Mouse (Mus musculus): ENCODE results near the gene Fgfr2.

The Fgfr2 gene

GRCm38 (mm10) chr7:130890871-130891270 lies 2232.3 kb downstream of the Fgfr2 start:
- in situ Hi-C loops (cut with MboI; ENCODE audit: unreplicated experiment in 2 of 2), result no loop called here

DNA sequence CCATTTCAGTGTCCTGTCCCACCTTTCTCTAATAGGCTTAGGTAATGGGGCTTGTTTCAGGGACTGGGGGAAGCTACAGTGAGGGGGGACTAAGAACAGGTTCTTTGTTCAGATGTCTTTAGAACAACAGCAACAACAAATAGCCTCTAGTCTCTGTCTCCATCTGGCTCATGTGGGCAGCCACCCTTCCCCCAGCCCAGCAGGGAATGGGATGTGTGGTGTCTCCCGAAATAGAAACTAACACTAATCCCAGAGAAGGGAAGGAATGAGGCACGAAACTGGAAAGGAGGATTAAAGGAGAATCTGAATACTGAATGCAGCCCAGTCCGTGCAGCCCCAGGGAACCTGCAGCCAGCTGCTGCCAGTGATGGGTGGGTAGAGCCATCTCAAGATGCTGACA lies 2235.2 kb downstream of the Fgfr2 start:
- in situ Hi-C loops (cut with MboI; ENCODE audit: unreplicated experiment in 2 of 2), result no loop called here

DNA sequence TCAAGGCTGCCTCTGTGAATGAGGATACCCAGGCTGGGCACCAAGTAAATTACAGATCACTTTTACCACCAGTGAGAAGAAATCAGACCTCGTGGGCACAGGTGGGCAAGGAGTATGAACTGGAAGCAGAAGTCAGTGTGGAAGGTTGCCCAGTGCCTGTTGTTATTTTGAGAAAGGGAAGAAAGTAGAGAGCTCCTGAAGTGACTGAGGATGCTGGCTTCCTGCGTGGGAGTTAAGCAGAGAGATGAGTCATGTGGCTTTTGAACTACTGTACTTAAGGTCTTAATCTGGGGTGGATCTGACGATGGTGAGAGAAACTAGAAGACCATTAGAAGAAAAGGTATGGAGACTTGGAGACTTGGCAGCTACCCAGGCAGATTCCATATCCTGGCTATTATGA lies 2236.9 kb downstream of the Fgfr2 start:
- in situ Hi-C loops (cut with MboI; ENCODE audit: unreplicated experiment in 2 of 2), result no loop called here

DNA sequence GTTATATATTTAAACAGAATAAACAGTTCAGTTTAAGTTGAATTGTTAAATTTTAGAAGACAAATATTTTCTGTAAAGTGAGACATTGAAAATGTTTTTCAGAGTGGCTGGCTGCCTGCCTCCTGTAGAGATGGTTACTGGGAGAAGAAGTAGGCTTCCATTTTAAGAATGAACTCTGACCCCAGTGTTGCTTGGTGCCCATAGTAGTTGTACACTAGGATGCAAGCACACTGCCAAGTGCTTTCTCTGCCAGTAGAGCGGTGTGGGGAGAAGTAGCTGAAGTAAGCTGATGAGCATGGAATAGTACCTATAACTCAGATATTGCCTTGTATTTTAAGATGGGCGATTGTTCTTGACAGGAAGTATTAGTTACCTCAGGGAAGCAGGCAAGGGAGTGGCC lies 2239.0 kb downstream of the Fgfr2 start:
- in situ Hi-C loops (cut with MboI; ENCODE audit: unreplicated experiment in 2 of 2), result no loop called here

DNA sequence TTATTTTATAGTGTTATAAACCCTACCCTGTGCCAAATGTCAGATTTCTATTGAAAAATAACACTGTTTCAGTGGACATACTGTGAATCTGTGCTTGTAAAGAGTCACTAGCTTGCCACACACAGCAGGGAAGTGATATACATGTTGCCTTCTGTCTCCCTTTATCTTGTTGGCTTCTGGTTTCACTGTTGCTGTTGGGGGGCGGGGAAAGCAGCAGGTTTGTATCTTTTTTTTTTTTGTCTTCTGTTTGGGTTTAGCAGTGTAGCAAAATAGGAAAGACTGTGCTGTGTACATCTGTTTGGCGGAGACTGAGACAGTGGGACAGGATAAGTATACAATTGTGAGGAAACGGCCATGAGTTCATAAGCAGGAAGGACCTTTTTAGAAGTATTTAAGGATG lies 2255.9 kb downstream of the Fgfr2 start:
- in situ Hi-C loops (cut with MboI; ENCODE audit: unreplicated experiment in 2 of 2), result loop anchor here in 1 of 2 experiments (25.0 kb wide), 1 partner anchor 330 kb away; no protein-coding TSS in a partner anchor

- in situ Hi-C loops (cut with MboI; ENCODE audit: unreplicated experiment in 2 of 2), result loop anchor here in 1 of 2 experiments (25.0 kb wide), 1 partner anchor 329 kb away; no protein-coding TSS in a partner anchor
Measured at GRCm38 (mm10) chr7:130866640-130867039, 2256.5 kb downstream of the Fgfr2 start.

DNA sequence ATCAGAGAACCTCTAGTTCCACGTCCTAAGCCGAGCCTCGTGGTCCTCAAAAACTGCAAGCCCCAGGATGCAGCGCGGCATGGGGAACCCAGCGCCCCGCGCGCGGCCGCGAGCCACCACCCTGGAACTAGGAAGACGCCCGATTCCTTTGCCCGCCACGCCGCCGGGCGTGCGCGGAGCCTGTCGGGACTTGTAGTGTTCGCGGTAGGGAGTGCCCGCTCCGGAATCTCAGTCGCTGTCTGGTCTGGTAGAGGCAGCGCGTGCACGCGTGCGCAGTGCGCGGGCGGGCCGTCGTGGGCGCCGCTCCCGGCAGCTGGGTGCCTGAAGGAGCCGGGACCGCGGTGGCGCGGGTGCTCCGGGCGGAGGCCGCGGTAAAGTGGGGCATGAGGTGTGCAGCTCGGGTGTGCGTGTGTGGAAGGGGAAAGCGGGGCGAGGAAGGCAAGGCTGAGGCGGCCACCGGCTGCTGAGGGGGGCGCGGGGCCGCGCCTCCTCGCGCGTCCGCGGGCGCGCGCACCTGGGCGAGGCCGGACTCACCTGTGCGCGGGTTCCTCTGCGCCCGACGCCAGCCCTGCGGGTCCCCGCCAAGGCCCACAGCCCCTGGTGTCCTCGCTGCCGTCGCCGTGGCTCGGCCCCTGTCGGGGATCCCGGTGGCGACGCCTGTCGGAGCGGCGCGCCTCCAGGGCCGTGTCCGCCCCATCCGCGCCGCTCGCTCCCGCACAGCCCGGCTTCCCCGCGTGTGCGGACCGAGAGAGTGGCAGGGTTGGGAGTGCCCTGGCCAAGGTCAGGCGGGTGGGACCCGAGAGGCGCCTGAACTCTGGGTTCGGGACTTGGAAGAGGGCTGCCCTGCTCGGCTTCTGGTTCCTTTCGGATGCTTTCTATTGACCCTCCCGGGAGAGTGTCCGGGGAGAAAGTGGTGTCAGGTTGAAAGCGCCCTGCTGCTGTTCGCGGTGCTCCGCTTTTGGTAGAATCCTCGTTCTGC lies 2257.2 kb downstream of the Fgfr2 start, which contains the start of gene Plekha1:
TSS of gene Plekha1 (plus strand) at position 144 of the 979 bp plus-strand sequence.
- in situ Hi-C loops (cut with MboI; ENCODE audit: unreplicated experiment in 2 of 2), result loop anchor here in 1 of 2 experiments (25.0 kb wide), 1 partner anchor 329 kb away; no protein-coding TSS in a partner anchor

GRCm38 (mm10) chr7:130864711-130865110 lies 2258.4 kb downstream of the Fgfr2 start:
- in situ Hi-C loops (cut with MboI; ENCODE audit: unreplicated experiment in 2 of 2), result loop anchor here in 1 of 2 experiments (25.0 kb wide), 1 partner anchor 327 kb away; no protein-coding TSS in a partner anchor

GRCm38 (mm10) chr7:130862501-130862900 lies 2260.6 kb downstream of the Fgfr2 start:
- in situ Hi-C loops (cut with MboI; ENCODE audit: unreplicated experiment in 2 of 2), result loop anchor here in 1 of 2 experiments (25.0 kb wide), 1 partner anchor 325 kb away; no protein-coding TSS in a partner anchor

- in situ Hi-C loops (cut with MboI; ENCODE audit: unreplicated experiment in 2 of 2), result loop anchor here in 1 of 2 experiments (25.0 kb wide), 1 partner anchor 323 kb away; no protein-coding TSS in a partner anchor
Measured at GRCm38 (mm10) chr7:130860721-130861142, 2262.4 kb downstream of the Fgfr2 start.

GRCm38 (mm10) chr7:130859926-130860325 lies 2263.2 kb downstream of the Fgfr2 start:
- in situ Hi-C loops (cut with MboI; ENCODE audit: unreplicated experiment in 2 of 2), result loop anchor here in 1 of 2 experiments (25.0 kb wide), 1 partner anchor 323 kb away; no protein-coding TSS in a partner anchor

DNA sequence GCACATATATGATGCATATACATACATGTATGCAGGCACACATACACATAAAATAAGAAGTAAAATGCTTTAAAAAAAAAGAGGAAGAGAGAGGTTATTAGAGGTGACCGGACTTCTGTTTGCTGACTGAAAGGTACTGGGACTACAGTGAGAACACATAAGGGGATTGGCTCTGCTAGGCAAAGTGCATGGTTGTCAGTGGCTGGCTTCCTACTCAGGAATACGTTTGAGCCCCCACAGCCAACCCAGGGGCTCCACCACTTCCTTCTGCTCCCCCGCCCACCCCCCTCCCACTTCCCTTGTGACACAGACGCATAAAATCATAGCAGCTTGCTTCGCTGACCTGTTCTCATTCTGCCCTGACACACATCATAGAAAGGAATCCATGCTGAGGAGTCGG lies 2265.2 kb downstream of the Fgfr2 start:
- in situ Hi-C loops (cut with MboI; ENCODE audit: unreplicated experiment in 2 of 2), result loop anchor here in 1 of 2 experiments (25.0 kb wide), 1 partner anchor 321 kb away; no protein-coding TSS in a partner anchor

- in situ Hi-C loops (cut with MboI; ENCODE audit: unreplicated experiment in 2 of 2), result loop anchor here in 1 of 2 experiments (25.0 kb wide), 1 partner anchor 318 kb away; no protein-coding TSS in a partner anchor
Measured at GRCm38 (mm10) chr7:130855681-130856080, 2267.5 kb downstream of the Fgfr2 start.

DNA sequence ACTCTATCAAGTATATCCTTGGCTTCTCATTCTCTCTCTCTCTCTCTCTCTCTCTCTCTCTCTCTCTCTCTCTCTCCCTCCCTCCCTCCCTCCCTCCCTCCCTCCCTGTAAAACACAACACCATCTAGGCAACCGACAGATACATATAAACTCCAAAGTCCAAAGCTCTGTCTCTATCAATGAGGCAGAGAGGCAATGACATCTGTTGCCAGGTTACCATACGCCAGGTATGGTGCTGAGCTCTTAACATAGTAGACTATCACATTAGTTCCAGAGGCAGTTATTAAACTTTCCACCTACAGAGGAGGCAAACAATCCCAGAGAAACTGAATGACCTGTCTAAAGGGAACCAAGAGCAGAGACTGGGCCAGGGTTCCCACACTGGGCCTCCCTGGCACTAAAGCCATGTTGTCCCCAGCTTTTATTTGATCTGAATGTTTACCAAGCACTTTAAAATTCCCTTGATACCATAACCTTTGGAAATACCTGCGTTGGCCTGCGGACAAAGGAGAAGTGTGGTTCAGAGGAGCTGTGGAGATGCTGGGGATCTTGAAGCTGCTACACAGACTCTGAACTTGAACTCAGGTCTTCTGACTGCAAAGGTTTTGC lies 2268.4 kb downstream of the Fgfr2 start:
- in situ Hi-C loops (cut with MboI; ENCODE audit: unreplicated experiment in 2 of 2), result loop anchor here in 1 of 2 experiments (25.0 kb wide), 1 partner anchor 317 kb away; no protein-coding TSS in a partner anchor

- in situ Hi-C loops (cut with MboI; ENCODE audit: unreplicated experiment in 2 of 2), result no loop called here
Measured at GRCm38 (mm10) chr7:130847164-130847718, 2275.9 kb downstream of the Fgfr2 start.

DNA sequence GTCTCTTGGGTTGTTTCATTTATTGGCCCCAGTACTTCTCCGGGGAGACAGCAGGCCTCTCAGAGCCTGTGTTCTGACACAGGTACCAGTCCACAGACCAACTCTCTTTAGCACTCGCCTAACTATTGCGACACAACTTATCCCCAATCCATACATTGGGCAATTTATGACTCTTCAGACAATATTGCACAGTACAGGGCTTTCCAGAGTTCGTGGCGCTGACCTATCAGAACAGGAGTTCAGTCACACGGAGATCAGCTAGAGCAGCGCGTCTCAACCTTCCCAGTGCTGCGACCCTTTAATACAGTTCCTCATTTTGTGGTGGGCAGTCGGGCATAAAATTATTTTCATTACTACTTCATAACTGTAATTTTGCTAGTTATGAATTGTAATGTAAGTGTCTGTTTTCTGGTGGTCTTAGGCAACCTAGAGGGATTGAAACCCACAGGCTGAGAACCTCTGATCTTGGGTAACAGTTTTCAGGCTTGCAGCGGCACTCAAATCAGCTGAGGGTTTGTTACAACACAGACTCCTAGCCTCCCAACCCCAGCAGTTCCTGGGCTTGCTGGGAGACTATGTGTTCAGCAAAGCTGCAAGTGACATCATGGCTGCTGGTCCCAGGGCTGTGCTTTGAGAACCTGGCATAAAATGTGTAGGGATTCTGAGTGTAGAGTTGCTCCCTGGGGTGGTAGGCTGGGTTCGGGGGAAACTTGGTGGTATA lies 2283.6 kb downstream of the Fgfr2 start:
- in situ Hi-C loops (cut with MboI; ENCODE audit: unreplicated experiment in 2 of 2), result no loop called here

GRCm38 (mm10) chr7:130838658-130839025 lies 2284.5 kb downstream of the Fgfr2 start:
- in situ Hi-C loops (cut with MboI; ENCODE audit: unreplicated experiment in 2 of 2), result no loop called here

DNA sequence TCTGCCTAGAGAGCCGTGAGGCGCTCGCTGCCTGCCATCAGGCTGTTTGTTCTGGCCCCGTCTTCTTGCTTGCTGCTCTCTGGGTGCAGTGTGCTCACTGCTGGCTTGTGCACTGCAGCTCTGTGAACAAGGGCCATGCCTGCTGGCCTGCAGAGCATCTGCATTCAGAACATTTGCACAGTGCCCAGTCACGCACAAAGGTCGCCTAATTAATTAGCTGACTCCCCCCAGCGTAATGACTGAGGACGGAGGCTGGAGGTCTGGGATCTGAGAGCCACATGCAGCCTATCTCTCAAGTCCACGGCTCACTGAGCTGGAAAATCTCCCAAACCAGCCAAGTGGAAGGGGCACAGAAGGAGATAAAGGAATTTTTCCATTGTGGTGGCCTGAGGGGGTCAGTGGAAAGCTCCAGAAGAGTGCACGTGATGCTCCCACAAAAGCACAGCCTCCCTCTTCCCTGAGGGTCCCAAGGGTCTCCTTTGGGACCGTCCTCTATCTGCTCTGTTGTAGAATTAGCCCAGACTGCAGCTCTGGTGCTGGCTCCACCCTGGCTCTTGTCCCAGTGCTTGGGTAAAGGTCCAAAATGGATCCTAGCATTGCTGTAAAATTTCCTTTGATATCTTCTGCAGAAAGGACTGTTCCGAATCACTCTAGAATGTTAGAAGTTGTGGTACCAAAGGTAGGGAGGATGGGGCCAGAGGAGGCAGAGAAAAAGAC lies 2285.1 kb downstream of the Fgfr2 start:
- in situ Hi-C loops (cut with MboI; ENCODE audit: unreplicated experiment in 2 of 2), result no loop called here

DNA sequence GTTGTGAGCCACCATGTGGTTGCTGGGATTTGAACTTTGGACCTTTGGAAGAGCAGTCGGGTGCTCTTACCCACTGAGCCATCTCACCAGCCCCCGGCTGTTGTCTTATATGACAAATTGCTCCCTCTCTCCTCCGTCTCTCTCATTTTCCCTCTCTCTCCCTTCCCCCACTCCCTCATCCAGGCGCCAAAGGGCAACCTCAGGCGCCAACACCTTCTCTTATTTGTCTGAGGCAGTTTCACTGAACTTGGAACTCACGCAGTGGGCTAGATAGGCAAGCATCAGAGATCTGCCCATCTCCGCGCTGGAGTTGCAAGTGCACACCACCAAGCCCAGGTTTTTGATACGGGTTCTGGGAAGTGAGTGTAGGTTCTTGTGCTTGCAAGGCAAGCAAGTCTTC lies 2287.1 kb downstream of the Fgfr2 start:
- in situ Hi-C loops (cut with MboI; ENCODE audit: unreplicated experiment in 2 of 2), result no loop called here
